Mouse (Mus musculus) spleen, adult 2 months (tissue): ENCODE data around the gene Smim1.

ENCODE experiments used
- CTCF ChIP-seq: fragments of 200-500 bp; IDR thresholded peaks from 2 replicates; pipeline ENCODE4 v1.5.1; 2011; ENCODE audit warnings: mild to moderate bottlenecking, inconsistent platforms; ENCODE audit not compliant: insufficient read depth, insufficient read length, insufficient replicate concordance; ENCODE audit errors: extremely low read depth
- POLR2A ChIP-seq: fragments of 200-500 bp; IDR thresholded peaks from 2 replicates; pipeline ENCODE4 v1.6.1; 2011; ENCODE audit warnings: low read depth, low read length, inconsistent platforms

DNA sequence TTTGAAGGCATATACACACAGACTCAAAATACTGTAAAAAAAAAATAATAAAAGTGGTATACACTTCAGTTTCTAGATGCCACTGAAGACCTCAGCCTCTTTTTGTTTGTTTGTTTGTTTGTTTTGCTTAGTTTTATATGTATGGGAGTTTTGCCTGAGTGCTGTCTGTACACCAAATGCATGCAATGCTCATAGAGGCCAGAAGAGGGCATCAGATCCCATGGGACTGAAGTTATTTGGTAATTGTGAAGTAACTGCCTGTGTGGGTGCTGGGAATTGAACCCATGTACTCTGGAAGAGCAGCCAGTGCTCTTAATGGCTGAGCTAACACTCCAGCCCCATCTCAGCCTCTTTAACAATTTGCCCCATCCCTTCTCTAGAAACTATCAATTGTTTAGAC lies 2.6 kb upstream of the Smim1 start:
- TF ChIP-seq POLR2A (no peak), CTCF (no peak)
